Mouse (Mus musculus): ENCODE data around the gene Lmo4.

- TF ChIP-seq CTCF (IDR thresholded peaks at IDR 0.05; ENCODE audit: borderline replicate concordance, insufficient read depth, low read depth, low read length) (no peak), POLR2A (IDR thresholded peaks at IDR 0.05; ENCODE audit: borderline replicate concordance, insufficient read depth, low read length) (no peak)
Measured at GRCm38 (mm10) chr3:144147244-144147643, 57.8 kb downstream of the Lmo4 start.

All from cerebellum, adult 2 months (tissue).